Mouse (Mus musculus): Measurements from ENCODE around the gene Col4a5. TPM values are rescaled to one million over a fixed set of nuclear protein-coding genes. Genes with fewer than 3 reads are reported as not detected.

The Col4a5 gene
- total RNA-seq, 1 experiment from 2014 or later: not detected

Other genes starting within 250 kb of the Col4a5 start
- gene Col4a6, start 1.3 kb upstream of the Col4a5 start, total RNA-seq (2017): not detected in 3 replicates
- gene Irs4, start 249.9 kb downstream of the Col4a5 start, total RNA-seq (2017): not detected in 3 replicates

Measured in monocyte, adult 5-6 weeks (primary cell).